Mouse (Mus musculus) testis, adult 2 months (tissue): ENCODE results near the gene Nup88. TPM values are rescaled to one million over a fixed set of nuclear protein-coding genes. Genes with fewer than 3 reads are reported as not detected.
"Not testable (repeated sequence)": the region's sequence is repeated elsewhere in the genome, so short reads cannot be mapped to it uniquely, and the experiment has no call there.

Experiments used
- H3K27ac ChIP-seq: fragments of 200-500 bp; 2 replicates; pipeline ENCODE4 v1.5.1; 2012; ENCODE audit warnings: low read depth, low read length; ENCODE audit not compliant: control insufficient read depth, insufficient read depth
- H3K27me3 ChIP-seq: fragments of 200-500 bp; 2 replicates; pipeline ENCODE4 v1.6.1; 2012; ENCODE audit warnings: mild to moderate bottlenecking, low read length, moderate library complexity; ENCODE audit not compliant: control insufficient read depth, insufficient read depth
- H3K36me3 ChIP-seq: fragments of 200-500 bp; 2 replicates; pipeline ENCODE4 v1.6.1; 2012; ENCODE audit warnings: mild to moderate bottlenecking, low read length; ENCODE audit not compliant: control insufficient read depth, insufficient read depth
- H3K4me1 ChIP-seq: fragments of 200-500 bp; 2 replicates; pipeline ENCODE4 v1.6.1; 2012; ENCODE audit warnings: low read length; ENCODE audit not compliant: control insufficient read depth, insufficient read depth
- H3K4me3 ChIP-seq: fragments of 200-500 bp; 2 replicates; pipeline ENCODE4 v1.5.1; 2012; ENCODE audit warnings: low read depth, mild to moderate bottlenecking, low read length, moderate library complexity, mixed read lengths; ENCODE audit not compliant: control insufficient read depth
- CTCF ChIP-seq: fragments of 200-500 bp; IDR thresholded peaks from 2 replicates; pipeline ENCODE4 v1.5.1; 2012; ENCODE audit warnings: low read depth, mild to moderate bottlenecking, inconsistent platforms, low read length, moderate library complexity; ENCODE audit not compliant: control insufficient read depth, insufficient read depth, insufficient replicate concordance
- POLR2A ChIP-seq: fragments of 200-500 bp; IDR thresholded peaks from 2 replicates; pipeline ENCODE4 v1.6.1; 2012; ENCODE audit warnings: low read depth, mild to moderate bottlenecking, inconsistent platforms, low read length, moderate library complexity; ENCODE audit not compliant: control insufficient read depth
- polyA plus RNA-seq: library from polyadenylated mRNA; depleted of rRNA; stranded (reverse); fragments of >200 nt; gene quantifications from 2 replicates; pipeline ENCODE4 v1.2.3, GENCODE M21; 2012; rRNA removed

Gene Nup88
- polyA plus RNA-seq, 1 experiment, result 80.9 TPM

DNA sequence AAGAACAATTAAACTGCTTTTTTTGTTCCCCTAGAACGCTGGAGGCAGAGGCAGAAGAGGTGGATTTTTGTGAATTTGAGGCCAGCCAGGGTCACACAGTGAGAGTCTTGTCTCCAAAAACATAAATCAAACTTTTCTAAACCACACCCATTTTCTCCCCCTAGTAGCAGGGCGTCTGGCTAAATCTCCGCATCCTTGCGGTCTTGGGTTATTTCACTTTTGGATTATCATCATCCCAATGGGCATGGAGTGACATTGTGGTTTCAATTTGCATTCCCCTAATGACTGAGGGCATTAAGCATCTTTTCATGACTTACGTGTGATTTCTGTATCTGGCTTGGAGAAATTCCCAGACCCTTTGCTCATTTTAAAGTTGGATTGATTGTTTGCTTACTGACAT is 38.3 kb downstream of the Nup88 start:
- Histone ChIP-seq H3K4me3 (no peak overlapping the region), H3K27ac (no peak overlapping the region), H3K4me1 (no peaks in the 10 kb centered on the region), H3K36me3 (no peaks in the 10 kb centered on the region), H3K27me3 (no peaks in the 10 kb centered on the region)
- no peak for TF ChIP-seq CTCF
- TF ChIP-seq POLR2A, result no peak

DNA sequence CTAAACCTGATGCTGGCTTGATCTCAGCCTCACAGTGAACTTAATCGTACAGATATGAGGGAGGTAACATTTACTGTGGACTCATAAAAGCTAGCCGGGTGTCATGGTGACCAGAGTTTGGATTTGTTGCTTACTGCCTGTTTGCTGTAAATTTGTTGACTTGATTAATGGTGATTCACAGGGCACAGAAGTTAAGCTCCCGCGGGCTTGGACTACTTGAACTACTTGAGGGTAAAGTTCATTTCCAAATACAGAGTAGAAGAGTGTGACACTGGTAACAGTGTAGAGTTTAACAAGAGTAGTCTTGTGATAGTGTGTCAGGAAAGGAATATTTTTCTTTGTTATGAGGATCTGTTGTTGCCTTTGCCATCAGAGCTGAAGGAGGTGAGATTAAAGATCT is 50.2 kb downstream of the Nup88 start:
- Histone ChIP-seq H3K4me1 (no peaks in the 10 kb centered on the region), H3K27ac (no peak overlapping the region), H3K36me3 (no peaks in the 10 kb centered on the region; the same call in 1 of the 2 replicates), H3K27me3 (no peaks in the 10 kb centered on the region), H3K4me3 (no peak overlapping the region)
- TF ChIP-seq POLR2A, result no peak
- TF ChIP-seq CTCF, result no peak

DNA sequence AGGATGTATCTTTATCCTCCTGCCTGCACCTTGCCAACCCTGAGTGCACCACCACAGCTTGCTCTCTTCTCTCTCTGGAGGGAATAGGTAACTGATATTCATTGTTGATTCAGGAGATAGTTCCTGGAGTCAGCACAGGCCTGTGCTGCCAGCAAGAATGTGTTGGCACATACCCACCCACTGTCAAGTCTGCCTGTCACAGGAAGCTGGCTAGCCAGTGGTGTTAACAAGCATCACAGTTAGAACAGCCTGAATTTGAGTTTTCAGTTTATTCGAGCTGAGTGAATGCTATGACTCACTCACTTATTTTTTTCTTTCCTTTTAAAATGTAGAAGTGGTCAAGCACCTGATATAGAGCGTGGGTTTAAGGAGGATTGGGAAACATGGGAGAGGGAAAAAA is 51.9 kb downstream of the Nup88 start:
- no peak overlapping the region for H3K4me3 ChIP-seq
- no peaks in the 10 kb centered on the region for H3K27me3 ChIP-seq
- no peaks in the 10 kb centered on the region; the same call in none of the 2 replicates for H3K36me3 ChIP-seq
- H3K27ac ChIP-seq, result no peak overlapping the region
- TF ChIP-seq CTCF, result no peak
- H3K4me1 ChIP-seq, result no peaks in the 10 kb centered on the region

GRCm38 (mm10) chr11:70911920-70912319 is 57.9 kb downstream of the Nup88 start:
- no peak overlapping the region for H3K27ac ChIP-seq
- no peaks in the 10 kb centered on the region for H3K27me3 ChIP-seq
- no peaks in the 10 kb centered on the region; the same call in none of the 2 replicates for H3K36me3 ChIP-seq

DNA sequence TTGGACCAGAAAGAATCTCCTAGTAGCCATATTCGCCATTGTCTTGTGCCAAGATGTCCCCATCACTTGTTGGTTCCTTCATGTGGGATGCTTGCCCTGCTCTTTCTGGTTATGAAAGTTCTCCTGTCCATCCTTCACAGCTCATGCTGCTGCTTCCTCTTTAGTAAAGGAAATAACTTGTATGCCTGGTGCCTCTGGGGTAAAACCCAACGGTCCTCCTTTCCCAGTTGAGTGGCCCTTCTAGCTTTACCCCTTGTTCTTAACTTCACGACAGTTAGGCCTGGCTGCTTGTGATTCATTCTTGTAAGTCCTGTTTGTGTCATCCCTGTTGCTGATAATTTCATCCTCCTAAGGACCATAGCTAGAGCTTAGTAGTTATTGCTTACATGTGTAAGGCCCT is 58.5 kb downstream of the Nup88 start:
- no peaks in the 10 kb centered on the region; the same call in none of the 2 replicates for H3K36me3 ChIP-seq
- H3K4me1 ChIP-seq, result no peaks in the 10 kb centered on the region
- no peaks in the 10 kb centered on the region for H3K27me3 ChIP-seq
- H3K4me3 ChIP-seq, result no peak overlapping the region
- TF ChIP-seq POLR2A (no peak), CTCF (no peak)
- H3K27ac ChIP-seq, result no peak overlapping the region

More at GRCm38 (mm10) chr11:70911920-70912319, 57.9 kb downstream of the Nup88 start:
- H3K4me3 ChIP-seq, result no peak overlapping the region
- TF ChIP-seq POLR2A, result no peak
- no peak for TF ChIP-seq CTCF
- no peaks in the 10 kb centered on the region for H3K4me1 ChIP-seq

DNA sequence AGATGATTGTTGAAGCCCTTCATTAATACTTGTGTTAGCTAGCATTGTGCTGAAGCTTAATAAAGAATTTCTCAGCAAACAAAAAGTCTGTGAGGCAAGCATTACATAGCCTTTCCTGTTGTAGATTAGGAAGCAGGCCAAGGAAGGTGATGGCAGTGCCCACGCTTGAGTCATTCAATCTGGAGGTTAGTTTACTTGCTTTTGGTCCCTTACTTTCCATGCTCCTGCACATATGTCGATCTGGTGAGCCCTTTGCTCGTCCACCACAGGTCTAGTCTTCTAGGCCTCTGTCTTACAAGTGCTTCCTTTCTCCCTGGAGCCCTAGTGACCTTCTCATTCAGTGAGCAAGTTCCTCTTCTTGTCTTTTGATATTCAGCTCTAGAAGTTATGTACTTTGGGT is 63.1 kb downstream of the Nup88 start:
- H3K27me3 ChIP-seq, result no peaks in the 10 kb centered on the region
- no peaks in the 10 kb centered on the region for H3K36me3 ChIP-seq
- no peak overlapping the region for H3K4me3 ChIP-seq
- H3K27ac ChIP-seq, result no peak overlapping the region
- no peaks in the 10 kb centered on the region for H3K4me1 ChIP-seq
- TF ChIP-seq POLR2A (no peak), CTCF (no peak)

- H3K36me3 ChIP-seq, H3K27me3 ChIP-seq, H3K4me1 ChIP-seq, H3K27ac ChIP-seq, H3K4me3 ChIP-seq: not testable (repeated sequence)
Observed at GRCm38 (mm10) chr11:70898182-70898581, 71.6 kb downstream of the Nup88 start.

- H3K36me3 ChIP-seq, result no peaks in the 10 kb centered on the region
- no peaks in the 10 kb centered on the region for H3K4me1 ChIP-seq
- no peak for TF ChIP-seq POLR2A
- TF ChIP-seq CTCF, result no peak
- no peak overlapping the region for H3K27ac ChIP-seq
- H3K27me3 ChIP-seq, result no peaks in the 10 kb centered on the region
- H3K4me3 ChIP-seq, result no peak overlapping the region
Observed at GRCm38 (mm10) chr11:70897680-70898079, 72.1 kb downstream of the Nup88 start.

Other genes with a start within 250 kb of the Nup88 start
- gene Zfp3, start 205.8 kb downstream of the Nup88 start, polyA plus RNA-seq, result 1.2 TPM in 2 replicates
- gene Scimp, start 157.4 kb downstream of the Nup88 start, polyA plus RNA-seq, result 0.13 and 0.16 TPM in 2 replicates
- 2.8 and 3.4 TPM in 2 replicates for gene Rabep1, start 125.2 kb downstream of the Nup88 start, polyA plus RNA-seq
- gene Rpain, start 240 bp upstream of the Nup88 start, polyA plus RNA-seq, result 78.5 and 97.4 TPM in 2 replicates
- gene C1qbp, start 13.1 kb upstream of the Nup88 start, polyA plus RNA-seq, result 21.9 and 22.1 TPM in 2 replicates
- 13.8 and 16.1 TPM in 2 replicates for gene Dhx33, start 34.5 kb upstream of the Nup88 start, polyA plus RNA-seq
- gene Mis12, start 49.6 kb upstream of the Nup88 start, polyA plus RNA-seq, result 3.5 and 4.7 TPM in 2 replicates
- 37.2 and 41.8 TPM in 2 replicates for gene Derl2, start 49.9 kb upstream of the Nup88 start, polyA plus RNA-seq
- 0.24 TPM in 1 of 2 replicates, not detected in the other for gene 6330403K07Rik, start 63.5 kb upstream of the Nup88 start, polyA plus RNA-seq
- not detected in 2 replicates for gene Nlrp1a, start 174.7 kb upstream of the Nup88 start, polyA plus RNA-seq